Mouse (Mus musculus) midbrain, embryonic 16.5 days (tissue): Measurements from ENCODE around the gene Exoc4. TPM values are rescaled to one million over a fixed set of nuclear protein-coding genes. Genes with fewer than 3 reads are reported as not detected.

Experiments used
- ATAC-seq: fragments of 200-750 bp; cut with Nextera tagmentation; 2 replicates; pipeline ENCODE4 v1.8.0; 2017; ENCODE audit warnings: moderate TSS enrichment
- H3K27ac ChIP-seq: fragments of 300-500 bp; sonication (generic); 2 replicates; pipeline ENCODE4 v1.5.1; 2014; ENCODE audit warnings: mild to moderate bottlenecking, low read length, mixed read lengths
- H3K27me3 ChIP-seq: fragments of 300-500 bp; sonication (generic); 2 replicates; pipeline ENCODE4 v1.6.1; 2014; ENCODE audit warnings: low read depth, low read length, mixed read lengths; ENCODE audit not compliant: control insufficient read depth, insufficient read depth
- H3K36me3 ChIP-seq: fragments of 300-500 bp; sonication (generic); 2 replicates; pipeline ENCODE4 v1.6.1; 2014; ENCODE audit warnings: mild to moderate bottlenecking, low read length, moderate library complexity, mixed read lengths; ENCODE audit not compliant: control insufficient read depth, insufficient read depth
- H3K4me1 ChIP-seq: fragments of 300-500 bp; sonication (generic); 2 replicates; pipeline ENCODE4 v1.6.1; 2014; ENCODE audit warnings: mild to moderate bottlenecking, low read length, mixed read lengths; ENCODE audit not compliant: control insufficient read depth, insufficient read depth
- H3K4me2 ChIP-seq: fragments of 300-500 bp; sonication (generic); 2 replicates; pipeline ENCODE4 v1.6.1; 2014; ENCODE audit warnings: mild to moderate bottlenecking, low read length, mixed read lengths
- H3K4me3 ChIP-seq: fragments of 300-500 bp; sonication (generic); 2 replicates; pipeline ENCODE4 v1.5.1; 2014; ENCODE audit warnings: low read depth, mild to moderate bottlenecking, low read length, moderate library complexity, mixed read lengths
- H3K9ac ChIP-seq: fragments of 300-500 bp; sonication (generic); 2 replicates; pipeline ENCODE4 v1.6.1; 2014; ENCODE audit warnings: low read depth, low read length, mixed read lengths
- H3K9me3 ChIP-seq: fragments of 300-500 bp; sonication (generic); replicated peaks from 2 replicates; pipeline ENCODE4 v1.6.1; 2014; ENCODE audit warnings: mild to moderate bottlenecking, low read length, mixed read lengths; ENCODE audit not compliant: control insufficient read depth, poor library complexity, severe bottlenecking
- WGBS: fragments of 180-500 bp; shearing (Covaris S2); extraction: QIAGEN DNeasy Blood & Tissue Kit; methylation state at CpG from one replicate; pipeline ENCODE4 v1.1.7; 2014; 5-methylcytosine and 5-hydroxymethylcytosine counted together
- polyA plus RNA-seq: library from polyadenylated mRNA; unstranded; fragments of >200 nt; fragmentation: Nextera tagmentation; extraction: Ambion mirVana; gene quantifications from 2 replicates; pipeline ENCODE4 v1.2.1, GENCODE M21; 2015

The Exoc4 gene
- polyA plus RNA-seq, 1 experiment from 2014 or later, result 48.7 TPM

DNA sequence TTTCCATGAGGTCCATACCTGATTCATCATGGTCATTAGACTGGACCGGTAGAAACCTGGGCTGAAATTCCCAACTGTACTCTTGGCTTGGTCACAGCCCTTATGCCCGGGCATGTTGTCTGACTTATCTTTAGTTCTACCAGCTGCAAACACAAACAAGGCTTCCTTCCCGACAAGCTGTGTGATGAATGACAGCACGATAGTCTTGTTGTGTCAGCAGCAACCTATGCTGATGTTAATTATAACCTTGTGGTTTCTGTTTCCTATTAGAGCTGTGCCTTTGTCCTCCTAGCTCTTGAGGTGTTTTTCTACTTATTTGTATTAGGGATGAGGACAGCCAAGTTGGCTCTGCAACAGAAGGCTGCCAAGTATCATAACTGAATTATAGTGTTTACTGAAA is 472.3 kb downstream of the Exoc4 start:
- ATAC-seq, result no peak
- H3K27ac ChIP-seq, result no peak overlapping the region
- 82% methylated on average over 4 of the region's 4 CpGs for WGBS

DNA sequence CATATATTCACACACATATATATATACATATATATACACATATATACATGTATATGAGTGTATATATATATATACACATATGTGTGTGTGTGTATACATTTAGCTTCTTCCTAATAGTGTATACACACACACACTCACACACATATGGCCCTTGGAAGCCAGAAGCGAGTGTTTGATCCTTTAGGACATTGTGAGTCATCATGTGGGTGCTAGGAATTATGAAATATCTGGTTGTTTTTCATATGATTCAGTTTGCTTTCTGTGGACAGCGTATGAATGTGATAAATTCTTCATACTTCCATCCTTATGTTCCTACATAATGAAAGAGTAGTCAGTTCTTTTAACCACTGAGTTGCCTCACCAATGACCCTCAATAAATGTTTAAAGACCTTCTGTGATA is 473.9 kb downstream of the Exoc4 start:
- 89% methylated on average over 2 of the region's 2 CpGs for WGBS
- Histone ChIP-seq H3K4me1 (no peaks in the 10 kb centered on the region; the same call in 1 of the 2 replicates), H3K4me3 (no peak overlapping the region), H3K4me2 (no peak overlapping the region), H3K9me3 (no peaks in the 10 kb centered on the region), H3K27ac (no peak overlapping the region), H3K27me3 (no peaks in the 10 kb centered on the region), H3K9ac (no peak overlapping the region), H3K36me3 (no peaks in the 10 kb centered on the region)
- no peak for ATAC-seq

More for the DNA sequence above, 472.3 kb downstream of the Exoc4 start:
- Histone ChIP-seq H3K4me1 (no peaks in the 10 kb centered on the region), H3K9me3 (no peaks in the 10 kb centered on the region), H3K4me3 (no peak overlapping the region), H3K9ac (no peak overlapping the region), H3K27me3 (no peaks in the 10 kb centered on the region), H3K36me3 (no peaks in the 10 kb centered on the region), H3K4me2 (no peak overlapping the region)

DNA sequence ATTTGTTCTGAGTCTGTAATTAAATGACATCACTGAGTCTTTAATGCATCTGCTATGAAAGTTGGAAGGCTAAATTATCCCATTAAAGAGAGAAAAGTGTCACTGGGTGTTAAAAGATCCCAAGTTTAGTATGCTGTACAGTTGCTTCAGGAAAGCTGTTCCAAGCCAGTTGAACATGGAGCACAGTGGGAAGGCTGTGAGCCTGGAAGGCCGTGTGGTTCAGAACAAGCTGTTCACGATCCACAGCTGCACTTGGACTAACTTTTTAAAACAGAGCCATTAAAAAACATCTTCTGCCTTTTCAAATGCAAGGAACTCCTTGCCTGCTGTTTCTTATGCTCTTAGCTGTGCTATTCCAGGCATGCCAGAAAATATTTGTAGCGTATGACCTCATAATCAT is 475.7 kb downstream of the Exoc4 start:
- Histone ChIP-seq H3K9ac (no peak overlapping the region), H3K27me3 (no peaks in the 10 kb centered on the region), H3K9me3 (no peaks in the 10 kb centered on the region), H3K4me2 (no peak overlapping the region), H3K36me3 (no peaks in the 10 kb centered on the region), H3K4me1 (no peaks in the 10 kb centered on the region; the same call in 1 of the 2 replicates), H3K27ac (no peak overlapping the region), H3K4me3 (no peak overlapping the region)
- no peak for ATAC-seq
- WGBS, result 76% methylated on average over 3 of the region's 3 CpGs

GRCm38 (mm10) chr6:33727271-33727670 is 478.4 kb downstream of the Exoc4 start:
- Histone ChIP-seq H3K27me3 (no peaks in the 10 kb centered on the region), H3K4me2 (no peak overlapping the region), H3K27ac (no peak overlapping the region), H3K4me3 (no peak overlapping the region), H3K36me3 (no peaks in the 10 kb centered on the region), H3K9ac (no peak overlapping the region), H3K4me1 (no peaks in the 10 kb centered on the region; the same call in 1 of the 2 replicates), H3K9me3 (no peaks in the 10 kb centered on the region)
- WGBS, result 83% methylated on average over 1 of the region's 1 CpGs
- no peak for ATAC-seq

GRCm38 (mm10) chr6:33732214-33732613 is 483.3 kb downstream of the Exoc4 start:
- Histone ChIP-seq H3K4me2 (no peak overlapping the region), H3K27ac (no peak overlapping the region), H3K27me3 (no peaks in the 10 kb centered on the region), H3K9ac (no peak overlapping the region), H3K4me1 (no peaks in the 10 kb centered on the region; the same call in 1 of the 2 replicates), H3K4me3 (no peak overlapping the region), H3K9me3 (no peaks in the 10 kb centered on the region), H3K36me3 (no peaks in the 10 kb centered on the region)
- 65% methylated on average over 2 of the region's 2 CpGs for WGBS
- ATAC-seq, result no peak

DNA sequence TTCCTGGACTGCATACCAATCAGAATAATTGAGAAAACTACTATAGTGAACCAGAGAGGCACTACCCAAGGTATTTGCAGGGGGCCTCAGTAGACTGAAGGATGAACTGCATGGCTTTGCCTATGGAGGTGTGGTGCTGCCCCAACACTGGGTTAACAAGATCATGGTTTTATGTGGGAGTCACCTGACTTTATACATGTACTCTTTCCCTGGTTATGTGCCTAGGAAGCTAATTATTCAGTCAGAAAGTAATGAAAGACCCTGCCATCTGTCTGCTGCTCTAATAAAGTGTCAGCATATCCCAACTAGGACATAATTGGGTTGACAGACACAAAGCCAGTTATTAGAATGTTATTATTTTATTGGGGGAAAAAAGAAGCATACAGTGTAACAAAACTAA is 484.7 kb downstream of the Exoc4 start:
- no peak for ATAC-seq
- Histone ChIP-seq H3K36me3 (no peaks in the 10 kb centered on the region), H3K4me3 (no peak overlapping the region), H3K27me3 (no peaks in the 10 kb centered on the region), H3K27ac (no peak overlapping the region), H3K4me2 (no peak overlapping the region), H3K4me1 (peaks cover 2% of the 10 kb centered on the region), H3K9me3 (no peaks in the 10 kb centered on the region), H3K9ac (no peak overlapping the region)

GRCm38 (mm10) chr6:33734032-33734431 is 485.1 kb downstream of the Exoc4 start:
- Histone ChIP-seq H3K9me3 (no peaks in the 10 kb centered on the region), H3K4me3 (no peak overlapping the region), H3K4me1 (peaks cover 6% of the 10 kb centered on the region), H3K27me3 (no peaks in the 10 kb centered on the region), H3K9ac (no peak overlapping the region), H3K27ac (no peak overlapping the region), H3K4me2 (no peak overlapping the region), H3K36me3 (no peaks in the 10 kb centered on the region)
- WGBS, result 72% methylated on average over 3 of the region's 3 CpGs
- no peak for ATAC-seq

DNA sequence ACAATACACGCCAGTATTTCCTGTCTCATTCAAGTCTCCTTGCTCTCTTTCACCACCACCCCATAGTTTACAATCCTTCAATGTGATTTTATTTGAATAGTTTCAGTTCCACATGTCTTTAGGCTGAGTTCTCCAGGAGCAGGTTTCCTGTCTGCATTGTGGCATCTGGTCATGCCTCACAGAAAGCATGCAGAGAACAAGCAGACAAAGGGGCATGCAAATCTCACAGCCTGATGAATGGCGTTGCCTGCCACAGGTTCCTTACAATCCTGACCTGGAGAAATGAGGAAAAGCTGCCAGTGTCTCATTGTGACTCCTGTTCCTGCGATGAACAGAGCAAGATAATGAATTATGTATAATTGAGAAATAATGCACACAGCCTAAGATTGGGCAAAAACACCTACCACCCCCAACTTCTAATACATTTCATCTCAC is 490.0 kb downstream of the Exoc4 start:
- Histone ChIP-seq H3K27me3 (no peaks in the 10 kb centered on the region), H3K27ac (peak overlapping the region; percentile 70), H3K36me3 (no peaks in the 10 kb centered on the region), H3K4me3 (no peak overlapping the region), H3K4me2 (no peak overlapping the region), H3K9me3 (peaks cover 9% of the 10 kb centered on the region; the same call in 1 of the 2 replicates), H3K9ac (no peak overlapping the region), H3K4me1 (peaks cover 15% of the 10 kb centered on the region)
- WGBS, result 7% methylated on average over 3 of the region's 3 CpGs
- ATAC-seq, result peak; percentile 72

DNA sequence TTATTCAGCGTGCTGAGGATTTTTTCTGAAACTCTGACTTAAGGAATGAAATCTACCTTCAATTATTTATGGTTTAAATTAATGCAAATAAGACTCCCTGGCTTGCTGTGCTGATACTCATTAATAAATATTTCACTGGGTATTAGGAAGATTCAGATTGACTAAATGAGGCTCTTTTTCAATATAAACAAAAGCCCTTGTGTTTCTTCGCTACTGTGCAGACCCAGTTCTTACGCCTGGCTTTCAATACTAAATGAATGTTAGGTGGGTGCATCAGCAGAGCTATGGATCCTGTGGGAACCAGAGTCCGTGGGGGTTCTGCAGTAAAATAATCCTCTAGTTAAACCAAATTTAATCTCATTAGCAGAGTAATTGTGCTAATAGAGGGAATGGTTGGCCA is 490.4 kb downstream of the Exoc4 start:
- Histone ChIP-seq H3K4me1 (peaks cover 15% of the 10 kb centered on the region), H3K9ac (no peak overlapping the region), H3K27me3 (no peaks in the 10 kb centered on the region), H3K4me2 (no peak overlapping the region), H3K36me3 (no peaks in the 10 kb centered on the region), H3K27ac (peak overlapping the region; percentile 70), H3K9me3 (peaks cover 9% of the 10 kb centered on the region; the same call in 1 of the 2 replicates), H3K4me3 (no peak overlapping the region)
- WGBS, result 18% methylated on average over 4 of the region's 4 CpGs
- peak; percentile 76 for ATAC-seq
